Mouse (Mus musculus) stomach, postnatal 0 days (tissue): Measurements from ENCODE around the gene Lyrm4.

Experiments used
- CTCF ChIP-seq: IDR thresholded peaks from 2 replicates; pipeline ENCODE4 v1.5.1; 2016; ENCODE audit warnings: antibody characterized with exemption, low read depth, mild to moderate bottlenecking, moderate library complexity
- EP300 ChIP-seq: optimal IDR thresholded peaks from 2 replicates; pipeline ENCODE3; 2016; ENCODE audit warnings: antibody characterized with exemption

DNA sequence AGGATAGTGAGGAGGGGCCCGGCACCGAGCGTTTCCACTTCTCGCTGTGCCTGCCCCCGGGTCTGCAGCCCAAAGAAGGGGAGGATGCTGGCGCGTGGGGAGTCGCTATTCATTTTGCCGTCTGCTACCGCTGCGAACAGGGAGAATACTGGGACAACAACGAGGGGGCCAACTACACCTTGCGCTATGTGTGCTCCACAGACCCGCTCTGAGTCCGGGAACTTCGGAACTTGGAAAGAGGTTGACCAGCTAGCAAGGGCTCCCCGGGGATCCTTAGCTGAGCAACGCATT is 147.9 kb downstream of the Lyrm4 start:
- TF ChIP-seq EP300 (no peak), CTCF (no peak)
